Mouse (Mus musculus) limb, embryonic 12.5 days (tissue): ENCODE measurements around the gene Prkce. TPM values are rescaled to one million over a fixed set of nuclear protein-coding genes. Genes with fewer than 3 reads are reported as not detected.

Experiments used
- ATAC-seq: fragments of 200-750 bp; cut with Nextera tagmentation; 2 replicates; pipeline ENCODE4 v1.8.0; 2017; ENCODE audit warnings: low read depth, moderate TSS enrichment; ENCODE audit not compliant: insufficient number of reproducible peaks, insufficient read depth, low FRiP score, low TSS enrichment
- H3K27ac ChIP-seq: fragments of 300-500 bp; sonication (generic); 2 replicates; pipeline ENCODE4 v1.5.1; 2016; ENCODE audit warnings: mild to moderate bottlenecking, moderate library complexity
- H3K27me3 ChIP-seq: fragments of 300-500 bp; sonication (generic); 2 replicates; pipeline ENCODE4 v1.6.1; 2016; ENCODE audit warnings: mild to moderate bottlenecking, moderate library complexity
- H3K36me3 ChIP-seq: fragments of 300-500 bp; sonication (generic); 2 replicates; pipeline ENCODE4 v1.6.1; 2016; ENCODE audit warnings: mild to moderate bottlenecking, moderate library complexity
- H3K4me1 ChIP-seq: fragments of 300-500 bp; sonication (generic); replicated peaks from 2 replicates; pipeline ENCODE4 v1.6.1; 2016
- H3K4me2 ChIP-seq: fragments of 300-500 bp; sonication (generic); 2 replicates; pipeline ENCODE4 v1.6.1; 2016; ENCODE audit warnings: mild to moderate bottlenecking, moderate library complexity
- H3K4me3 ChIP-seq: fragments of 300-500 bp; sonication (generic); replicated peaks from 2 replicates; pipeline ENCODE4 v1.5.1; 2016; ENCODE audit warnings: mild to moderate bottlenecking
- H3K9ac ChIP-seq: fragments of 300-500 bp; sonication (generic); replicated peaks from 2 replicates; pipeline ENCODE4 v1.6.1; 2016; ENCODE audit warnings: mild to moderate bottlenecking, moderate library complexity
- H3K9me3 ChIP-seq: fragments of 300-500 bp; sonication (generic); 2 replicates; pipeline ENCODE4 v1.6.1; 2016; ENCODE audit warnings: mild to moderate bottlenecking, moderate library complexity
- WGBS: fragments of 180-500 bp; shearing (Covaris S2); methylation state at CpG from one replicate; pipeline ENCODE4 v1.1.7; 2016; 5-methylcytosine and 5-hydroxymethylcytosine counted together
- polyA plus RNA-seq: library from polyadenylated mRNA; unstranded; fragments of >200 nt; fragmentation: Nextera tagmentation; extraction: Ambion mirVana; gene quantifications from 2 replicates; pipeline ENCODE4 v1.2.1, GENCODE M21; 2016

Prkce gene
- polyA plus RNA-seq, 1 experiment from 2014 or later = 7.7 TPM

DNA sequence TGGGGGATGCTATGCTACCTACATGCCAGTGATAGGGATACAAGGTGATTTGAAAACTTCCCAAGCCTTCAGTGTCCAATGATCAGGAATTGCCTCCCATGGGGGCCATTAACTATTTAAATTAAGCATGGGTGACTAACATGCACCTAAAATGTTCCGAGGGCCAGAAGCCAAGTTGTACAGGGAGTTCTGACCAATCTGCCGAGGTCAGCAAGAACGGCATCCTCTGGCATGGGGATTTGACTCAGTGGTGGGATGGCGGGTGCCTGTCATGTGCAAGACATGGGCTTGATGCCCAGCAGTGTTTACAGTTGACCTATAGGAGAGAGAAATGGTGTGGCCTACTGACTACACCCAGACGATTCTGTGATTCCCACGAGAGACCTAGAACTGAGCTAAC is 482.7 kb downstream of the Prkce start:
- no peak overlapping the region for H3K9ac ChIP-seq
- H3K9me3 ChIP-seq = no peaks in the 10 kb centered on the region
- no peak overlapping the region for H3K4me3 ChIP-seq
- H3K27me3 ChIP-seq = no peaks in the 10 kb centered on the region
- H3K4me1 ChIP-seq = no peaks in the 10 kb centered on the region
- no peak overlapping the region for H3K27ac ChIP-seq
- ATAC-seq = no peak
- H3K36me3 ChIP-seq = no peaks in the 10 kb centered on the region
- no peak overlapping the region for H3K4me2 ChIP-seq
- 92% methylated on average over 6 of the region's 6 CpGs for WGBS

DNA sequence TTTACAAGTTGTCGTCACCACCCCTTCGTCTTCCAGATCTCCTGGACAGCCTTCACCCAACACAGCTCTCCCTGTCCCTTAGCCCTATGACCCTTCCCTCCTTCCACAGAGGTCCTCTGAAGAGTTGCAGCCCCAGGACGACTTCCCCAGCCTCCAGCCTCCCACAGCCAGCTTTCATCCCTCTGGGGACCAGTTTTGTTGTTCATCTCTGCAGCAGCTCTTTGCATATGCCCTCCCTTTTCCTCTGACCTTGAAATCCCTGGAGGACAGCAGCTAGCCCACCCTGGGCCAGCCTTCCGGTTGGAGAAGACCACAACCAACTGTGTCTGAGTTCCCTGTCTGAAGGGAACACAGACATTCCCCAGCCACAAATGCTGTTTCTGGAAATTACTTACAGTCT is 483.5 kb downstream of the Prkce start:
- Histone ChIP-seq H3K27ac (no peak overlapping the region), H3K36me3 (no peaks in the 10 kb centered on the region), H3K9ac (no peak overlapping the region), H3K4me3 (no peak overlapping the region), H3K9me3 (no peaks in the 10 kb centered on the region), H3K27me3 (no peaks in the 10 kb centered on the region), H3K4me1 (no peaks in the 10 kb centered on the region), H3K4me2 (no peak overlapping the region)
- 83% methylated on average over 4 of the region's 4 CpGs for WGBS
- ATAC-seq = no peak

DNA sequence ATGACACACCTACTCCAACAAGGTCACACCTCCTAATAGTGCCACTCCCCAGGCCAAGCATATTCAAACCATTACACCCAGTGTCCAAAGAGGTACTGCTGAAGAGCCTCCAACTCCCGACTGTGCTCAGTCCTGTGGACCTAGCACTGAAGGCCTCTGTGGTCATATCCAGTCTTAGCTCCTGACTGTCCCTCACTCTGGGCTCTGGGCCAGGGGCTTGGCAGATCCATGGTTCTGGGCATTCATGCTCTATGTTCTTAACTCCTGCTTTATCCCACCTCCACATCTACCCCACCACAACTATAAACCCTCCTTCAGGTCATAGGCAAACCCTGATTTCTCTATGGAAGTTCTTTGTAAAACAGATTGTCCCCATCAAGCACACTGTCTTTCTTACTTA is 485.2 kb downstream of the Prkce start:
- Histone ChIP-seq H3K9me3 (no peaks in the 10 kb centered on the region), H3K27me3 (no peaks in the 10 kb centered on the region), H3K4me2 (no peak overlapping the region), H3K9ac (no peak overlapping the region), H3K27ac (no peak overlapping the region), H3K4me1 (no peaks in the 10 kb centered on the region), H3K4me3 (no peak overlapping the region), H3K36me3 (no peaks in the 10 kb centered on the region)
- 84% methylated on average over 1 of the region's 1 CpGs for WGBS
- no peak for ATAC-seq

DNA sequence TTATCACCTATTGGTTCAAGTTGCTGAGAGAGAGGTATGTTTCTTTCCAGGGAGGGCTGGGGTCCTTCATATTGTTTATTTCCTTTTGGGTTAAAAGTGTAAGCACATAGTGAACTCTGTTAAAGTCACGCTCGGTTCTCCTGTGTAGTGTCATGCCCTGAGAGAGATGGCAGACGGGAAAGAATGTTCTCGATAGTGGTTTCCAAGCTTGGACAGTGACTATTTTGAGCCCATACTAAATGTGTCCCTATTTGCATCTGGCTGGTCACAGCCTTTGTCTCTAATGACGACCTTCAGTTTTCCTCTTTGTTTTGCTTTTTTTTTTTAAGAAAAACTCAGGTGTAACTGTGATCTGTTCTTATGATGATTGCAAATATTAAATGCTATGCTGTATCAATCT is 488.8 kb downstream of the Prkce start:
- H3K4me3 ChIP-seq = no peak overlapping the region
- no peaks in the 10 kb centered on the region for H3K4me1 ChIP-seq
- ATAC-seq = no peak
- no peaks in the 10 kb centered on the region for H3K36me3 ChIP-seq
- H3K27ac ChIP-seq = no peak overlapping the region
- no peaks in the 10 kb centered on the region for H3K9me3 ChIP-seq
- H3K4me2 ChIP-seq = no peak overlapping the region
- H3K27me3 ChIP-seq = no peaks in the 10 kb centered on the region
- 86% methylated on average over 5 of the region's 5 CpGs for WGBS
- H3K9ac ChIP-seq = no peak overlapping the region

DNA sequence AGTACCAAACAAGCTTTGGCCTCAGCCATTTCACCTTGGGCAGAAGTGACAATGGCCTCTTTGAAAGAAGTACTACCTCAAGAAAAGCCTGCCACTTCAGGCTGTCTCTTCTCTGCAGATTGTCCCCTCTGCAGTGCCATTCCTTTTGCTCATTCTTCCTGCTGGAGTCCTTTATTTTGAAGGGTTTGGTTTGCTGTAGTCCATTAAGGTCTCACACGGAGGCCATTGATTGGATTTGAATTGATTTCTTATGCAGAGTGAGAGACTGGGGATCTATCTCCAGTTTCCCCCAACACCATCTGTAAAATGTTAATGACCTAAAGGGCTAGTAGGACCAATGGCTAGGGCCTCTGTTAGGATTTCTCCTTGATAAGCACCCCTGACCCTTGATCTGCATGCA is 494.7 kb downstream of the Prkce start:
- ATAC-seq = no peak
- Histone ChIP-seq H3K4me2 (no peak overlapping the region), H3K4me3 (no peak overlapping the region), H3K27ac (no peak overlapping the region), H3K9me3 (no peaks in the 10 kb centered on the region), H3K36me3 (no peaks in the 10 kb centered on the region), H3K4me1 (no peaks in the 10 kb centered on the region), H3K27me3 (no peaks in the 10 kb centered on the region), H3K9ac (no peak overlapping the region)
- 35% methylated on average over 1 of the region's 1 CpGs for WGBS

DNA sequence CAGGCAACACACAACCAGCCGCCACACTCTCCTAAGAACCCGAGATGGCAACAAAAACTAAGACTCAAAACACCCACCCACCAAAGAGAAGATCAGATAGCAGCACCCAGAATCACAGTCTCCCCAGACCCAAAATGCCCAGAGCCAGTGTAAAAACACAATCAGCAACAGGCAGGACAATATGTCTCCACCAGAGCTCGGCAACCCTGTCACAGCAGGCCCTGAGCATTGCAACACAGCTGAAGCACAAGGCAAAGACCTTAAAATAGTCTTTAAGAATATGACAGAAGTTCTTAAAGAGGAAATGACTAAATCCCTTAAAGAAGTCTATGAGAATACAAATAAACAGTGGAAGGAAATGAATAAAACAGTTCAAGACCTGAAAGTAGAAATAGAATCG is 495.9 kb downstream of the Prkce start:
- H3K4me1 ChIP-seq = no peaks in the 10 kb centered on the region
- H3K4me3 ChIP-seq = no peak overlapping the region
- no peak overlapping the region for H3K9ac ChIP-seq
- no peaks in the 10 kb centered on the region for H3K36me3 ChIP-seq
- no peak for ATAC-seq
- H3K4me2 ChIP-seq = no peak overlapping the region
- no peak overlapping the region for H3K27ac ChIP-seq
- 87% methylated on average over 4 of the region's 4 CpGs for WGBS
- no peaks in the 10 kb centered on the region for H3K27me3 ChIP-seq
- no peaks in the 10 kb centered on the region for H3K9me3 ChIP-seq

DNA sequence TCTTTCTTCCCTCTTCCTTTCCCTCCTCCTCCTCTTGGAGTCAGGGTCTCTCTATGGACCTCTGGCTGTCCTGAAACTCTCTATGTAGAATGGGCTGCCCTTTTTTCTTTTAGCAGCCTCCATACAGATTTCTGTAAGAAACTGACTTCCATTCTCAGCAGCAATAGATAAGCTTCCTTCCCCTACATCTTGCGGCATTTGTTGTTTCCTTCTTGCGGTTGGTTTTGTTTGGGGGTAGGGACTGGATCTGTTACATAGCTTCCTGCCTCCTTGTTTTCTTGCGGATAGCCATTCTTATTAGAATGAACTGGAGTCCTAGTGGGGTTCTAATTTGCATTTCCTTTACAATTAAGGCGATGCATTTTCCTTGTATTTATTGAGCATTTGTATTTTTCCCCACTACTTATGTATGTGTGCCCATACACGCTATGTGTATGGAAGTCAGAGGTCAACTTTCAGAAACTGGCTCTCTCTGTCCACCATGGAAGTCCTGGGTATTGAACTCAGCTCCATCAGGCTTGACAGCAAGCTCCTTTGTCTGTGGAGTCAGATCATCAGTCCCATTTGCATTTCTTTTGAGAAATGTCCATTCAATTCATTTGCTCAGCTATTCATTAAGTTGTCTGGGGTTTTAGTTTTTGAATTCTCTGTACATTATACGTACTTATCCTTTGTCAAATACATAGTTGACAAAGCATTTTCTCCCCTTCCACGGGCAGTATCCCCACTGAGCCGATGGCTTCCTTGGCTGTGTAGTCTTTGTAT is 500.4 kb downstream of the Prkce start:
- Histone ChIP-seq H3K4me3 (no peak overlapping the region), H3K4me1 (0 out of 2 replicates have a peak, but pooled peaks cover 3% of the 10 kb centered on the region), H3K27ac (no peak overlapping the region), H3K27me3 (no peaks in the 10 kb centered on the region), H3K9me3 (no peaks in the 10 kb centered on the region), H3K36me3 (no peaks in the 10 kb centered on the region), H3K9ac (no peak overlapping the region), H3K4me2 (no peak overlapping the region)
- no peak for ATAC-seq
- WGBS = 87% methylated on average over 8 of the region's 8 CpGs

DNA sequence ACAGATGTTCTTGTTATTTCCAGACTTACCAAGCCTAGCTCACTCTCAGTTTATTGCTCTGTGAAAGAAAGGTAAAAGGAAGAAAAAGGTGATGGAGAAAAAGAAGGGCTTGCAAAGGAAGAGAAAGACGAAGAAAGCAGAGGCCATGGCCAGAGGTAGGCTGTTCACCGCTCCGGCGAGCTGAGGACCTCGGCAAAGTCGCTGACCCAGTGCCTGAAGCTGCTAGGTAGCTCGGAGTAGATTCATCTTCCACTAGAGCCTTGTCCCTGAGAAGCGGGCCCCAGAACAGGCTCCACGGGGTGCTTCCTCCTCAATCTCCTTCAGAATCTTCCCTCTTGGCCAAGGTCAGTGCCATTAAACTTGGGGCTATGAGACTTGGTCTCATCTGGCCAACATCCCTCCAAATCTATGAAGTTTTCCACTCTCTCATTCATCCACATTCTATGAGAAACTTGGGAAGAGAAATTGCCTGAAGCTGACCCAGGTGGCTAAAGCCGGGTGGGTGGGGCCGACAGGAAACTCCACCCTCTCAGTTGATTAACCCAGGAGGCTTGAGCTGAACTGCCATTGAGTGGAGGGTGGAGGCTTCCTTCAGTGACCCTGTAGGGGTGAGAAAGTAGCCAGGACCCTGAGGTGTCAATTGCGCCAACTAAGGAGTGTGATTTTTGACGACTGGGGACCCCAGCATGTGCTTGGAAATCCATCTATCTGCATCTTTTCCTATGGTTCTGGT is 502.2 kb downstream of the Prkce start:
- no peaks in the 10 kb centered on the region for H3K36me3 ChIP-seq
- H3K4me1 ChIP-seq = 0 out of 2 replicates have a peak, but pooled peaks cover 3% of the 10 kb centered on the region
- H3K27ac ChIP-seq = no peak overlapping the region
- WGBS = 84% methylated on average over 13 of the region's 13 CpGs
- H3K4me2 ChIP-seq = no peak overlapping the region
- H3K27me3 ChIP-seq = no peaks in the 10 kb centered on the region
- ATAC-seq = no peak
- no peak overlapping the region for H3K9ac ChIP-seq
- no peaks in the 10 kb centered on the region for H3K9me3 ChIP-seq
- no peak overlapping the region for H3K4me3 ChIP-seq

DNA sequence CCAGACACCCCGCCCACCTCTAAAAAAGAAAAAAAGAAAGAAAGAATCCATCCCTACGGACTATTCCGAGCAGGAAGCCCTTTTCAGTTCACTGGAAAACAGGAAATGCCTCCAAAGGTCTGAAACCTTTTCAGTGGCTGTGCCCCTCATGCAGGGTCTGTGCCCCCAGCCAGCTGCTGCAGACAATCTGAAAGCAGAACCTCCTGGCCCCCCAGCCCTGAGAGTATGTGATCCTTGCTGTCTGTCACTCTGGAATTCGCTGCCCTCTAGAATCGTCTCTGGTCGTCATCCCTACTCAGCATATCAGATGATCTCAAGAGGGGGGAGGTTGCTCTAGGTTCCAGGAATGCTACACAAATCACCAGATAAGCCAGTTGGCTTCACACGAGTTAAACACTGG is 503.1 kb downstream of the Prkce start:
- Histone ChIP-seq H3K27ac (0 out of 2 replicates have a peak overlapping the region, but pooled peaks have one; percentile 0), H3K4me1 (0 out of 2 replicates have a peak, but pooled peaks cover 3% of the 10 kb centered on the region), H3K4me2 (no peak overlapping the region), H3K9me3 (no peaks in the 10 kb centered on the region), H3K27me3 (no peaks in the 10 kb centered on the region), H3K4me3 (no peak overlapping the region), H3K9ac (no peak overlapping the region), H3K36me3 (no peaks in the 10 kb centered on the region)
- WGBS = 53% methylated on average over 7 of the region's 7 CpGs
- no peak for ATAC-seq

DNA sequence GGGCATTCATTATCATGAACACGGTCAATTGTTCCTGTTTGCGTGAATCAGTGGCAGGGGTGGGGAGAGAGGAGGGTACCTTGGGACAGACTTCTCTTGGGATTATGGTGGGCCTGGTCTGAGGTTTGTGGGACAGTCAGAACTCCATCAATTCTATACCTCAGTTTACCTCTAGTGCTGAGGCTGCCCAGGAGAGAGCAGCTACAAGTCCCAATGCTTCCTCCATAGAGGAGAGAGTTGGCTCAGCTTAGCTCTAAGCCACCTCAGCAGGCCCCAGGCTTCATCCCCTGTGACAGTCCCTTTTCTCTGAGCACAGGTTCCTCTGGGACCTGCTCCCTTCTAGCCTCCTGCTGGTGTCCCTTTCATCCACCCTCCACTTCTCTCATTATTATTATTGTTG is 507.4 kb downstream of the Prkce start:
- no peak for ATAC-seq
- Histone ChIP-seq H3K9ac (no peak overlapping the region), H3K27me3 (no peaks in the 10 kb centered on the region), H3K9me3 (no peaks in the 10 kb centered on the region), H3K27ac (no peak overlapping the region), H3K36me3 (no peaks in the 10 kb centered on the region), H3K4me3 (no peak overlapping the region), H3K4me1 (0 out of 2 replicates have a peak, but pooled peaks cover 3% of the 10 kb centered on the region), H3K4me2 (no peak overlapping the region)
- 77% methylated on average over 2 of the region's 2 CpGs for WGBS

DNA sequence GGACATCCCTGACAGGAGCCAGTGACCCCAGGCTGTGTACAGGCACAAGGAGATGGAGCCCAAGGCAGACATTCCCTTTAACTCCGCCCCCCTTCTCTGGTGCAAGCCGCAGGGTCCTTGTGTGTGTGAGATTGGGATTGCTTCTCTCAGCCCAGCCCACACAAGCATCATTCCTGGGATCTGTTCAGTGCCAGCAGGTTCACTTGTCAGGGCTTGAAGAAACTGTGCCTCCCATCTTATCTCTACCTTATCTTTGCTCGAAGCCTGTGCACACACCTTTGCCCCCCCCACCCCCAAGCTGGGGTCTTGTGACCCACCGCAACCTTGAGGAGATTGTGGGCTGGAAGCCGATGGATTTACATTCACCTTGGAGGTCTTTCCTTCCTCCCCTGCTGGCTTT is 508.8 kb downstream of the Prkce start:
- no peaks in the 10 kb centered on the region for H3K27me3 ChIP-seq
- H3K27ac ChIP-seq = no peak overlapping the region
- ATAC-seq = no peak
- no peaks in the 10 kb centered on the region for H3K36me3 ChIP-seq
- H3K9me3 ChIP-seq = no peaks in the 10 kb centered on the region
- H3K9ac ChIP-seq = no peak overlapping the region
- 81% methylated on average over 5 of the region's 5 CpGs for WGBS
- H3K4me2 ChIP-seq = no peak overlapping the region
- H3K4me1 ChIP-seq = no peaks in the 10 kb centered on the region
- H3K4me3 ChIP-seq = no peak overlapping the region
